Mouse (Mus musculus): ENCODE results near the gene Angel2. TPM values are rescaled to one million over a fixed set of nuclear protein-coding genes. Genes with fewer than 3 reads are reported as not detected.
A peak's percentile ranks its signal among the peaks of the same experiment; 100 is the strongest.
"Not testable (repeated sequence)": the region's sequence is repeated elsewhere in the genome, so short reads cannot be mapped to it uniquely, and the experiment has no call there.

The Angel2 gene
- total RNA-seq (2021) = 10 to 100 TPM; 56.2 to 57.5 TPM
- long read RNA-seq, experiment 1, transcript Angel2-202 (9 exons, 3,714 nt) = major isoform, 13 of 86 reads
- long read RNA-seq, experiment 1, partial matches to known transcripts = 6 of 86 reads
- long read RNA-seq, experiment 1, other reads (novel, unspliced or antisense) = 66 of 86 reads
- long read RNA-seq, experiment 2, transcript Angel2-202 (9 exons, 3,714 nt) = major isoform, 14 of 67 reads
- long read RNA-seq, experiment 2, partial matches to known transcripts = 1 of 67 reads
- long read RNA-seq, experiment 2, other reads (novel, unspliced or antisense) = 49 of 67 reads

DNA sequence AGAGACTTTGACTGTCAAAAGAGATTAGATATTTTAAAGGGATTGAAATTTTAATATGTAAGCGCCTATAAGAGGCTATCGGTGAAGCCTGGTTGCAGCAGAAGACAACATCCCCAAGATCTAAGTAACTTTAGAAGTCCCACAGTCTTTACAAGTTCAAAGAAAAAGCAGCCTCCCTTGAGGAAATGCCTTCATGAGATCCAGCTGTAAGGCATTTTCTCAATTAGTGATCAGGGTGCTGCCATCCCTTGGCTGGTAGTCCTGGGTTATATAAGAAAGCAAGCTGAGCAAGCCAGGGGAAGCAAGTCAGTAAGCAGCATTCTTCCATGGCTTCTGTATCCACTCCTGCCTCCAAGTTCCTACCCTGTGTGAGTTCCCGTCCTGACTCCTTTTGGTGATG is at the start of gene Angel2:
Angel2 (plus strand) TSS at position 301 of the 400 bp plus-strand sequence.
- intact Hi-C loops (cut with DNase I); H3K27ac ChIP-seq; DNase-seq (ENCODE audit: extremely low spot score in 1 of 2, low spot score in 2 of 2); H3K4me3 ChIP-seq: not testable (repeated sequence)

DNA sequence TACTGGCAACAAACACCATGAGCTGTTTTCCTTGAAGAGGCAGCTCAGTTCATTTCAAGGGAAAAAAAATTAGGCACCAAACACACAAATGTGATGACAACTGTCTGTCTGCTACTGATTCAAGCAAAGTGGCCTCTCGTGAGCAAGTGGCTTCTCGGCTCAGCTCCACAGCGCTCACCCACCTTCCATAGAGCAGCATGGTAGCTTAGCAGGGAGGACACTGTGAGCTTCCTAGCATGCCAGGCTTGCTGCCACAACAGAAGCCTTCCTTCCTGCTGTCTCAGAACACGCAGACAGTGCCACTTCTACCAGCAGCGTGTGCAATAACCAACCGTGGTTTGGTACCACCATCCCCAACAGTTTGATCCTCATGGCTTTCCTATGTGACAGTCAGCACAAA is 49.2 kb upstream of the Angel2 start:
- TF ChIP-seq CTCF (IDR thresholded peaks at IDR 0.05) = no peak
- DNase-seq (ENCODE audit: extremely low spot score in 1 of 2, low spot score in 2 of 2) = no peak
- H3K4me3 ChIP-seq = no peak overlapping the region
- intact Hi-C loops (cut with DNase I) = no loop called here
- H3K27ac ChIP-seq = no peak overlapping the region

DNA sequence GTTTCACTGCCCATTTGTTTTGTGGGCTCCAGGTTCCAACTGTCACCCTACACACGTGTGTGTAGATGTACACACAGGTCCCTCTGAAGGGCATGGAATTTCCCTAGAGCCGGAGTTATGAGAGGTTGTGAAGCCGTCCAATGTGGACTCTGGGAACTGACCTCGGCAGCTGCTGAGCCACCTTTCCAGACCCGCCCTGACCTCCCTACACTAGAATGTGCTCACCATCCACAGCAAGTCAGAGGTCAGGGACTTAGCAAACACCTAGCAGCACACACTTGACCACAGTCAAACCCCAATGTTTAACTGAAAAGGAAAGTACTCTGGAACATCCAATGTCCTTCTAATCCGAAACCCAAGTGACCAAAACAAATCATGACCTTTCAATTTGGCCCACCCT is 44.3 kb upstream of the Angel2 start:
- H3K4me3 ChIP-seq = no peak overlapping the region
- no peak overlapping the region for H3K27ac ChIP-seq
- DNase-seq (ENCODE audit: extremely low spot score in 1 of 2, low spot score in 2 of 2) = no peak
- no peak for TF ChIP-seq CTCF (IDR thresholded peaks at IDR 0.05)
- intact Hi-C loops (cut with DNase I) = loop anchor here (1.0 to 10.0 kb wide), 2 partner anchors 48 to 836 kb away; no protein-coding TSS in a partner anchor

DNA sequence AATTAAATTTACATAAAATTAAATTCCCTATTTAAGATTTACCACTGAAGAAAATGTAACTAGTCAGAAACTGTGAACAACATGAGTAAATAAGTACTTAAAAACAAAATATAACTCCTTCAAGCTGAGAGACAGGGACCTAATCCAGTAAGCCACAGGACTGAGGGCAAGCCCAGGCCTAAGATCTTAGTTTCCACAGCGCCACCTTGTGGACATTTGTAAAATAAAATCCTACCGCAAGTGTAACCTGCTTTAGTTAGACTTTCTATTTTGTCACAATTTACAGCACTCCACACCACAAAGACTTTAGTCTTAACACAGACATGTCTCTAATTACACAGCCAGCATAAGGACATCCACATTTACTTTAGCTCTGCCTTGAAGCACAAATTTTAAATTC is 43.5 kb upstream of the Angel2 start:
- Histone ChIP-seq H3K27ac (no peak overlapping the region), H3K4me3 (no peak overlapping the region)
- peak; percentile 76 for TF ChIP-seq CTCF (IDR thresholded peaks at IDR 0.05)
- intact Hi-C loops (cut with DNase I) = loop anchor here (1.0 to 10.0 kb wide), 2 partner anchors 49 to 837 kb away; no protein-coding TSS in a partner anchor
- peak; percentile 44 to 48 for DNase-seq (ENCODE audit: extremely low spot score in 1 of 2, low spot score in 2 of 2)

DNA sequence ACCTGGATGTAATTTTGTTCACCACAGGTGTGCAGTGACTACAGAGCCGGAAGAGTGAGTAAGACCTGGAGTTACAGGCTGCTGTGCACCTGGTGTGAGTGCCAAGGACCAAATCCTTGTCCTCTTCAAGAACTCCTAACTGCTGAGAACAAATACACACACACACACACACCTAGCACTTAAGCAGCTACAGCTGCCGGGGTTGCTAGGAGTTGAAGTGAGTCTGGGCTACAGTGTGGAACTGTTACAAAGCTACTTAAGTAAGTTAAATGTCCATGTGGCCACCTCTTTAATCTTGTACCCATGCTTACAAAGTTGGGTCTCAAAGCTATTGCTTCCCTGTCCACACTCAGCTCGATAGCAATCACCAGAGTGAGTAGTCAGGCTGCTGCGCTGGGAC is 38.9 kb upstream of the Angel2 start:
- no peak for TF ChIP-seq CTCF (IDR thresholded peaks at IDR 0.05)
- Histone ChIP-seq H3K27ac (no peak overlapping the region), H3K4me3 (no peak overlapping the region)
- intact Hi-C loops (cut with DNase I) = loop anchor here (10.0 kb wide), 1 partner anchor 841 kb away; no protein-coding TSS in a partner anchor
- DNase-seq (ENCODE audit: extremely low spot score in 1 of 2, low spot score in 2 of 2) = no peak

DNA sequence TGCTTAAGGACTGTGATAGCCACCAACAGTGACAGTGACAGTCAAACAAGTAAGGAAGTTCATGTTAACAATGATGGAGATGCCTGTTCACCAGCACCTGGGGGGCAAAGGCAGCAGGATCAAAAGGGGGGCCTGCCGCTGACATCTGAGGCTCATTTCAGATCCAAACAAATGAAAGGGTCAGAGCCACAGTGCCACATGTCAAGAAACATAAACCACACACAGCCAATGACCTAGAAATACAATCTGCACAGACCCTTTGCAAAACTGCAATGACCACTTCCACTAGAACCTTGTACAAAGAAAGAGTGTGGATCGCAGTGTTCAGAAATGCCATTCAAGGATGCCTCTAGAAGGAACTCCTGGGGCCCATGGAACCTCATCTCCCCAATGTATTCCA is 36.9 kb upstream of the Angel2 start:
- TF ChIP-seq CTCF (IDR thresholded peaks at IDR 0.05) = no peak
- Histone ChIP-seq H3K4me3 (no peak overlapping the region), H3K27ac (no peak overlapping the region)
- DNase-seq (ENCODE audit: extremely low spot score in 1 of 2, low spot score in 2 of 2) = no peak
- intact Hi-C loops (cut with DNase I) = loop anchor here (10.0 kb wide), 1 partner anchor 843 kb away; no protein-coding TSS in a partner anchor

DNA sequence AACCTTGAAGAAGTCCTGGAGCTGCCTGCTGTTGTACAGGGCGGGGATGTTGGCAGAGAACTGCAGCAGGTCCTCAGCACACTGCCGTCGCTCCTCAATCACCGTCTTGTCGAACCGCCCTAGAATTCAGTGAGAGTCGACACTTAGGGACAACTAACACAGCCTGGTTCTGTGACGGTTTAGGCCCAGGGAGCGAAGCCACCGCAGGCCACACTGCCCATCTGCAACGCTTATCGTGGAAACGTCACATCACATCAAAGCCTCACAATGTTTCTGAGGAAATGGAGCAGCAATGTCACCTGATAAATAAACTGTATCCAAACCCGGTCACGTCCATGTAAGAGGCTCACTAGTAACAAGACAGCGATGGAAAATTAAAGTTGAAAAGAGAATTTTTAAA is 36.3 kb upstream of the Angel2 start:
- intact Hi-C loops (cut with DNase I) = loop anchor here (10.0 kb wide), 1 partner anchor 844 kb away; no protein-coding TSS in a partner anchor
- Histone ChIP-seq H3K4me3 (no peak overlapping the region), H3K27ac (no peak overlapping the region)
- no peak for DNase-seq (ENCODE audit: extremely low spot score in 1 of 2, low spot score in 2 of 2)
- no peak for TF ChIP-seq CTCF (IDR thresholded peaks at IDR 0.05)

DNA sequence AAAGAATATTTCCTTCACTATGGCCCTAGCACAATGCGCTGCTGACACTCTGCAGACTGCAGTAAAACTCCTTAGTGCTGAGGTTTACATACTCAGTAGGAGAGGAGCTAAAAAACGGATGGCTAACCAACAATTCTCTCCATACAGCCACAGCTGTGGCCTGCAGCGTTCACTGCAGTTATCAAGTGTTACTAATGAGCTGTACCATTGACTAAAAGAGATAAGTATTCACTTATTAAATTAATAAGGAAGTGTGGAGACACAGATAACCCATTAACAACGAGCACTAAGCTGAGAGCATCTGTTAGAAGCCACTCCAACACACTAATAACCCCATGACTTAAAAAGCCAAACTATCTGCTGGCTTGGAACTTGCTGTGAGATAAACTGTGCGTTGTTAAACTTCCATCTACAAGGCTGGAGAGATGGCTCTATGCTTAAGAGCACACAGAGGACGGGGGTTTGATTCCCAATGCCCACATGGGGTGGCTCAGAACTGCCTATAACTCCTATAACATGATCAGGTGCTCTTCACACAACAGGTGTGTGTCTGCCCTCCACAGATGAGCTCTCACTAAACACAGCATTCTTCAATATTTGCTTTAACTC is 31.2 kb upstream of the Angel2 start:
- Histone ChIP-seq H3K4me3 (no peak overlapping the region), H3K27ac (no peak overlapping the region)
- no peak for TF ChIP-seq CTCF (IDR thresholded peaks at IDR 0.05)
- intact Hi-C loops (cut with DNase I) = no loop called here
- no peak for DNase-seq (ENCODE audit: extremely low spot score in 1 of 2, low spot score in 2 of 2)

DNA sequence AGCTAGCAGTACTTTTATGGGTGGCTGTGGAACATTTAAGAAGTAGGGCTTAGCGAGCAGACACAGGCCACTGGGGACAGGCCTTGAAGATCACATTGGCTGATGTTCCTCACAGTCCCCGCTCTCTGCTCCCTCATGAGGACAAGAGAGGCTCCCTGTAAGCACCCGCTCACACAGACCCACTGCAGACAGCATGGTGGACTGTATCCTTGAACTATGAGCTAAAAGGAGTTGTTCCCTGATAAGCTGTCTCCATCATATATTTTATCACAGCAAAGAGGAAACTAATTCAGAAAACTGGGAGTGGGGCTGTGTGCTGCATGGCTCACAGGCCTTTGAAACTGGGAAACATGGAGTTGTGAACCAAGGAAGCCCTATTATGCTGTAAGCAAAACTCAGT is 26.7 kb upstream of the Angel2 start:
- no peak for TF ChIP-seq CTCF (IDR thresholded peaks at IDR 0.05)
- no peak overlapping the region for H3K27ac ChIP-seq
- no peak overlapping the region for H3K4me3 ChIP-seq
- no peak for DNase-seq (ENCODE audit: extremely low spot score in 1 of 2, low spot score in 2 of 2)
- intact Hi-C loops (cut with DNase I) = no loop called here

DNA sequence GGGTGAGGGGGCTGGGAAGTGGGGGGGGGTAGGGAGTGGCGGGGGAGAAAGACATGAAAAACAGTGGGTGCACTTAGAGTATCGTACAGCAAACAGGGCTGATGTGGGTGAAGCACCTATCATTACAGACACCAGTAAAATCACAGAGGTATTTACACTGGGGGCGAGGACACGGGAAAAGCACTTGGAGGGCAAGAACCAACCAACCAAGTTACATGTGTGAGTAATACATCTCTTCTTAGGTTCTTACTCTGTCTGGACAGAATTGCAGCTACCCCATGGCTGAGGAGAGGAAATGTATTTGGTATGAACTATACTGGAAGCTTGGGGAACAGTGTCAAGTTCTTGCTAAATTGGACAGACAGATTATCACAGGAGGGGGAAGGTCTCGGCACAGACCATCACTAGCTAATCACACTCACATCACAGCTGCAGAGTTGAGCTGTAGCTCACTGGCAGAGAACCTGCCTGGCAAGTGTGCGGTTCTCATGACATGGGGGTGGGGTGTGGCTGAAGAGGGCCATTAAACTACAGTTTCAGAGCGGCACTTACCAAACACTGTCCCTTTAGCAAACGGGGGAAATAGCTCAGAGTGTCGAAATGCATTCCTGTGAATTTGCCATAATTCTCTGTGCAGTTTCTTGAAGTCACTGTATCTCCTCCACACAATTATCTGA is 25.9 kb upstream of the Angel2 start:
- no peak for DNase-seq (ENCODE audit: extremely low spot score in 1 of 2, low spot score in 2 of 2)
- no peak for TF ChIP-seq CTCF (IDR thresholded peaks at IDR 0.05)
- Histone ChIP-seq H3K27ac (no peak overlapping the region), H3K4me3 (no peak overlapping the region)
- intact Hi-C loops (cut with DNase I) = no loop called here

DNA sequence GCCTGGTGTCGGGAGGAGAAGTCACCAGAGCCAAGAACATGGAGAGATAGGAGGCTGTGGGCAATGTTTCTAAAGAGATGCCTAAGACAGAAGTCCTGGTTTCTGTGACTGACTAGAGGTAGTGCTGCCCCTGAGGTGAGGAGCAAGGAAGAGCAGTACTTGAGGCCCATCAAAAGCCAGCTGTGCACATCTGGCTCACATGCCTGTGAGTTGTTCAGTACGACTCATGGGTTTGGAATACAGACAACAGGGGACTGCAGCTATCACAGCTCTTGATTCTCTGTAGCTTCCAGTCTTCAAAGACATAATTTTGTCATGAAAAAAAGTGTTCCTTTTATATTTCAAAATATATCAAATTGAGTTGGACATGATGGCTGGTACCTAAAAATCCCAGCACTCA is 23.8 kb upstream of the Angel2 start:
- no peak overlapping the region for H3K4me3 ChIP-seq
- no peak for TF ChIP-seq CTCF (IDR thresholded peaks at IDR 0.05)
- no peak overlapping the region for H3K27ac ChIP-seq
- no peak for DNase-seq (ENCODE audit: extremely low spot score in 1 of 2, low spot score in 2 of 2)
- intact Hi-C loops (cut with DNase I) = no loop called here

DNA sequence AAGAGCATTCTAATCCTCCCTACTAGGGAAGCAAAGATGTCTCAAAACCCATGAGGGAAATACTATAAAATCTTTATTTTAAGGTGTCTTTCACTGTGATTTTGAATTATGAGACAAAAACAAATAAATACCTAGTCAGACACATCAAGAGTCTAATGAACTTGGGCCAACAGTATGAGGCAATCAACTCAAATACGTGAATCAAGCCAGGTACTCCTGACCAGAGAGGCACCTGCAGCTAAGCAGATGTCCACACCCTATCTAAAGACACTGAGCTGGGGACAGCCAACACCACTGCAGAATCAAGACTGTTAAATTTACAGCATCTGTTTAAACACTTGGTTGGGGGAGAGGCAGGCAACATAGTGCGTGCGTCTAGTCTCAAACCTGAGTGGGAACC is 20.8 kb upstream of the Angel2 start:
- H3K27ac ChIP-seq = no peak overlapping the region
- no peak for DNase-seq (ENCODE audit: extremely low spot score in 1 of 2, low spot score in 2 of 2)
- no peak overlapping the region for H3K4me3 ChIP-seq
- intact Hi-C loops (cut with DNase I) = no loop called here
- TF ChIP-seq CTCF (IDR thresholded peaks at IDR 0.05) = no peak

Measured in left cerebral cortex, adult 2 months (tissue).